Mouse (Mus musculus) retina, embryonic 14.5 days (tissue): Measurements from ENCODE around the gene Atf6b.

Experiments used
- DNase-seq: peaks from one replicate; pipeline ENCODE4 v3.0.0-alpha.2; 2015; ENCODE audit warnings: low spot score

Gene Atf6b

DNA sequence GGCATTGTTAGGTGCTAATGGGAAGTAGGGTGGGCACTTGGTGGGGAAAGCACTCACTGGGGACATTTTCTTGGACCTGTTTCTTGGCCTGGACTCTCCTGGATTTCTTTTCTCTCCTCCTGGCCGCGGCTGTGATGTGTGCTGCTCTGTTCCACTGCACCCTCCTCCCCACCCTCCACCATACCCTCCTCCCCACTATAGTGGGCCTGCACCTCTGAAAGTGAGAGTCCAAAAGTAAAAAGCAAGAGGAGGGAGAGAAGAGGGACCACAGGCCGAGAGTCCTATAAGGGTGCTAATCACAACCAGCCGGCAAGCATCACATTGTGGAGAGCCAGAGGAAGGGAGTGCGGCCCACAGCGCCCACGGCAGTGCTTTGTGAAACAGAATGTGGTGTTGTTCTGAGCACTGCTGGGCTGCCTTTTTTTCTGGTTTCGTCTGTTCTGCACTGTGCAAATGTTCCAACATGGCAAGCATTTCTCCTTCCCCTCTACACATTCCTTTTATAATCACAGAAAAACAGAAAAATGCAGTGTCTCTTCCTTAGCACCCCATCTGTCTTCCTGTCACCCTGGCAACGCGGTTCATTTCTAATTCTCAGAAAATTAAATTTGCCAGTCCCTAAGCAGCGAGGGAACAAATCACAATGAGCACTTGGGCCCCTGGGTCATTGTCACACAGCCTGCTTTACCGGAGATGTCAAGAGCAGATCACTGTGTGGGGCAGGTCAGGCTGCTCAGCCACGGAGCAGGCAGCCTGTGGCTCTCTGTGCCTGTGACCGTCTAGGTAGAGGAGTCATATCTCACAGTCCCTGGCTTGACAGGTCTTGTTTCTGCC is 52.8 kb downstream of the Atf6b start:
- no peak for DNase-seq

DNA sequence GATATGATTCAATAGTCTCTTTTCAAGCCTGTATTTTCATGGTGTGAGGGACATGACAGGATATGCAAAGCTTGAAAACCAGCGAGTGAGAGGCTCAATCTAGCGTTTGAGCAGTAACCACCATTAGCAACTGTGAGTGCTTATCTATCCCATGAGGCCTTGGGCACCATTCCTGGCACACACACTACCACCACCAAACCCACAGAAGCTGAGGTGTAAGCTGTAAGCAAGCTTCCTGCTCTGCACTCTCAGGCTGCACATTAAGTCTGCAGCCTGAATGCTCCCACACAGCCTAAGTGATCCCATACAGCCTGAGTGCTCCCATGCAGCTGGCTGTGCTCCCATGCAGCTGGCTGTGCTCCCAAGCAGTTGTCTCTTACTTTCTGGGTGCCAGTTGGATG is 53.7 kb downstream of the Atf6b start:
- DNase-seq: no peak
